Comparison of ENCODE assay signal across 19 mouse cellular contexts in genomic region chr5:108803646-108804045, GRCm38 (mm10). TPM values are rescaled to one million over a fixed set of nuclear protein-coding genes. Genes with fewer than 3 reads are reported as not detected.
DNase-seq lines count a peak whose midpoint lies in the region.
"Had no signal": no experiment of that assay in that cellular context is flagged by ENCODE, and none has a peak within 500 bp of the region (broad histone marks: within the 10 kb centered on the region; RNA-seq: fewer than 3 reads in every experiment).

No protein-coding gene starts in this region.

- peak; percentile 44 to 52 for DNase-seq in lung, adult 18-20 months
- DNase-seq in lung, postnatal 14 days = no peak
- DNase-seq in adipocyte (ENCODE audit: low spot score) = peak; percentile 67
- peak; percentile 12 for DNase-seq in adrenal gland, postnatal 10 days
- DNase-seq in lung, postnatal 10 days = peak; percentile 3
- no peak for DNase-seq in T-cell, adult 2 months (ENCODE audit: low spot score)
- DNase-seq in gastrocnemius, postnatal 25 days = no peak
- DNase-seq: cerebellum, adult 11-12 months; cerebellum, postnatal 14 days; forebrain, postnatal 0 days; gastrocnemius, postnatal 36 days; kidney, adult 9 months; kidney, postnatal 14 days; liver, postnatal 0 days; midbrain, embryonic 14.5 days had no signal

RNA-seq across cellular contexts. Expression of gene Vmn2r8, which starts 5.0 kb away (rescaled TPM):
- total RNA-seq in adrenal gland, postnatal 10 days (2021) = not detected
- total RNA-seq in gastrocnemius, postnatal 25 days (2021) = not detected
- total RNA-seq: forebrain, postnatal 0 days; gastrocnemius, postnatal 36 days; hematopoietic stem cell, adult 5-6 weeks; layer of hippocampus, adult 2 months; layer of hippocampus, postnatal 25 days; MEL had no signal

RNA-seq across cellular contexts. Expression of gene Tmed11, which starts 8.5 kb away (rescaled TPM):
- total RNA-seq in adrenal gland, postnatal 10 days (2021) = not detected
- not detected for total RNA-seq in gastrocnemius, postnatal 25 days (2021)
- total RNA-seq: forebrain, postnatal 0 days; gastrocnemius, postnatal 36 days; hematopoietic stem cell, adult 5-6 weeks; layer of hippocampus, adult 2 months; layer of hippocampus, postnatal 25 days; MEL had no signal

RNA-seq across cellular contexts. Expression of gene Rnf212, which starts 28.9 kb away (rescaled TPM):
- total RNA-seq in adrenal gland, postnatal 10 days (2021) = not detected
- total RNA-seq in gastrocnemius, postnatal 25 days (2021) = not detected
- total RNA-seq: forebrain, postnatal 0 days; gastrocnemius, postnatal 36 days; hematopoietic stem cell, adult 5-6 weeks; layer of hippocampus, adult 2 months; layer of hippocampus, postnatal 25 days had no signal

RNA-seq across cellular contexts. Expression of gene Vmn2r9, which starts 48.8 kb away (rescaled TPM):
- total RNA-seq in adrenal gland, postnatal 10 days (2021) = not detected
- not detected for total RNA-seq in gastrocnemius, postnatal 25 days (2021)
- total RNA-seq: forebrain, postnatal 0 days; gastrocnemius, postnatal 36 days; hematopoietic stem cell, adult 5-6 weeks; layer of hippocampus, adult 2 months; layer of hippocampus, postnatal 25 days; MEL had no signal

Comparison
In these comparisons a context has a peak if more than half of its experiments do, and no peak if none do; other contexts are left out.
1. DNase-seq: peak in lung, adult 18-20 months (2 of 2), adipocyte (single experiment), adrenal gland, postnatal 10 days (single experiment) and lung, postnatal 10 days (single experiment); none in lung, postnatal 14 days (single experiment), T-cell, adult 2 months (single experiment) and gastrocnemius, postnatal 25 days (single experiment).